Mouse (Mus musculus): ENCODE data around the gene Vldlr.

Vldlr gene

DNA sequence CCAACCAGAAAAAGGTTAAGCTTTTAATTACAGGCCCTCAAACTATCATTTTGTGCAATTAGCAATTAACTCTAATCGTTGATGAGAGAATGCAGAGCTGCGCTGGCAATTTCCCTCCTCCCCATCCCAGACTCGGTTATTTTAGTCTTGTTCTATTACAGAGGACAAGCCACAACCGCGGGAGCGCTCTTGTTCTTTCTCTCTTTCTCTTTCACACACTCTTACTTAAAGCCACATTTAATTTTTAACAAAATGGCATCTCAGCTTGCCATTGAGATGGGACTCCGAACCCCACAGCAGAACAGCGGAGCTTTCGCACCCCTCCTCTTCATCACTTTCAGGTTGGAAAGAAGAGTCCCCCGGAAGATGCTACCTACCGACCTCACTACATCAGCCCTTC lies at the start of gene Vldlr:
TSS of gene Vldlr (plus strand) at position 167 of the 400 bp plus-strand sequence.
- DNase-seq (ENCODE audit: low read depth, low spot score) = no peak

DNA sequence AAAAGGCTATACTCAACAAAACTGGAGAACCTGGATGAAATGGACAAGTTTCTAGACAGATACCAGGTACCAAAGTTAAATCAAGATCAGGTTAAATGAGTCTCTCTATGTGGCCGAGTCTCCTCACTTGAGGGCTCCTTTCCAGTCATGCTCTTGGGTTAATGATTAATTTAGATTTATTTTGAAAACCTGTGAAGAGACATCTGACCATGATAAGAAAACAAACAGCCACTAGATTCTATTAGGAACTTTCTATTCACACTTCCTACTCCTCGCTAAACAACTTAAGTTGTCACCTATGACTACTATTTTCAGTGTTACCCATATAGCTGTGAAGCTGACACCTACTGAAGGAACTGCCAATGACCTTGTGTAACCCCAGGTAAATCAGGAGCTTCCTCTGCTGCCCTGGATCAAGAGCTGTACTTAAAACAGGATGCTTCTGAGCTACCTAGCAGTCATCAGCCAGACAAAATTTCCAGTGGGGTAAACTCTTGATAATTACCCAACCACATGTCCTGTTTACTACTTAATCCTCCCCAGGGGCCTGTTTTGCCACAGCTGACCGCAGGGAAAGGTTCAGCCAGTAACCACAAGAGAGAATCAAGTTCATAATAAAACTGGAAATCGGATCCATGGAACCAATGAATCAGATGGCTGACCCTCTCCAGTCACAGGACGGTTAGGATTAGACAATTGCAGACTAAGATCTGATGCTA lies 48.5 kb upstream of the Vldlr start:
- no peak for DNase-seq (ENCODE audit: low read depth, low spot score)

DNA sequence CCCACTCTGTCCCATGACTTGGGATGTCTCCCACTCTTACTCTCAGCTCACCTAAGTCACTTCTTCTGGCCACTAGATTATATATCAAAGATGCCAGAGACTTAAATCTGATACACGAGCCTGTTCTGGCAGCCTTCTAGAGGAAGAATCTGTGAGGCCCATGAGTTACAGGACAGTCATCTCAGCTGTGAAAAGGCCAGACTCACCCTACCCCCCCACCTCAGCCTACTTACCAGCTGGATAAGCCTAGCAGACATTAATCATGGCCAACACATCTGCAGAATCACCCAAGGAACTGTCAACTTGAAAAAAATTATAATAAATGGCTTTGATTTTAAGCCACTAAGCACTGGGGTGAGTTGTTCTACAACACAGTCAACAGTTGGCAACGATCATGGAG lies 42.4 kb upstream of the Vldlr start:
- DNase-seq (ENCODE audit: low read depth, low spot score) = no peak

DNA sequence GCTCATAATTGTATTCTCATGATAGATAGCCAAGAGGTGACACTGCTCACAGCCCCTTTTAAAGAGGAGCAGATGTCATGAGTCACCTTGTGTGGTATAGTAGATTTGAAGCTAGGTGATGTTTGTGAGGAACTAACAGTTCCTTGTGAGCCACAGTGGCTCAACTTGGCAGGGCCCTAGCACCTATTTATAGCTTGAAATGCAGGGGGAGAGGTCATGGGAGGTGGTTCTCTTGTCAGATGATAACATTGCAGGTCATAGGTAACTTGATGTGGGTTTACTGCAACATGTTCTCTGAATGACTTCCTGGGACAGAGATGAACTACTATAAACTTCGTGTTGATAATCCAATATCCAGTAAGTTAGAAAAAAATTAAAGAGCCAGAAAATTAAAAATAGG lies 40.7 kb upstream of the Vldlr start:
- no peak for DNase-seq (ENCODE audit: low read depth, low spot score)

DNA sequence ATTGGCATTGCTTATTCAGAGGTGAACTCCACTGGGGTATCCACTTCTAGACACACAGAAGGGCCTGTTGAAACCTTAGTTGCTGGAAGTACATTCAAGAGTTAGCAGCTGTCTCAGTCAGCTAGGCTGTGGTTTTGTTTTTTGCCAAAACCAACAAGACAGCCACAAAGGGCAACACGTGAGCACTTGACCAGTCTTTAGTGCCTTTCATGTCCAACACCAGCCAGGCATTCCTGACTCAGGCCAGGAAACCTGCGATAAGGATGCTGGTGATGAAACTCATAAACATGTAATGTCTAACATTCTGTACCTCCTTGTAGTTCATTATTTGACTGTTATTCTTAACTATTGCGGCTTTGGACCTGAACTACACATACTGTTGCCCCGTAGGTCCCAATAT lies 39.7 kb upstream of the Vldlr start:
- no peak for DNase-seq (ENCODE audit: low read depth, low spot score)

DNA sequence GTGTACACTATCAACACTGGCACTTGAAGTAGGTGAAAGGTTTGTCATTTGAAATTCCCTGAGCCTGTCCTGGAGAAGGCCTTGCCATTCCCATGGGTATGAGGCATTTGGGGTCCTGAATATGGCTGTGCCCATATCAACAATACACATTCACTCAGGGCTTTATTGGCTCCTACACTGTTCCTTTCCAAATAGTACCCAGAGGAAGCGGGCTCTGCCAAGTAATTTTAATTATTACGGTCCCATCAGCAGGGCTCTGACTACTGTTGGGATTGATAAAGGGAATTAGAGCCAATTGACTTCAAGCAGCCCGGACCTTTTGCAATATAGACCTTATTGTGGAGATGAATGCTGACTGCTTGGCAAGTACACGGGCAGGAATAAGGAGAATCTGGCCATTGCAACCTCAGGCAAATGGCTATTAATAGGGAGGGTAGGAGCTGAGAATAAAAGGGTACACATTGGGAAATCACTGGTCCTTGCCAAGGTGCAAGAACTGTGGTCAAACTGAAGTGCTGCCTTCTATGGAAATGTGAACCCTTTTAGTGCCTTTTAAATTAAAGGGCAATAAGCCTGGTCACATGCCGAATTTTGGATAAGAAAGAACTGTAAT lies 38.0 kb upstream of the Vldlr start:
- no peak for DNase-seq (ENCODE audit: low read depth, low spot score)

DNA sequence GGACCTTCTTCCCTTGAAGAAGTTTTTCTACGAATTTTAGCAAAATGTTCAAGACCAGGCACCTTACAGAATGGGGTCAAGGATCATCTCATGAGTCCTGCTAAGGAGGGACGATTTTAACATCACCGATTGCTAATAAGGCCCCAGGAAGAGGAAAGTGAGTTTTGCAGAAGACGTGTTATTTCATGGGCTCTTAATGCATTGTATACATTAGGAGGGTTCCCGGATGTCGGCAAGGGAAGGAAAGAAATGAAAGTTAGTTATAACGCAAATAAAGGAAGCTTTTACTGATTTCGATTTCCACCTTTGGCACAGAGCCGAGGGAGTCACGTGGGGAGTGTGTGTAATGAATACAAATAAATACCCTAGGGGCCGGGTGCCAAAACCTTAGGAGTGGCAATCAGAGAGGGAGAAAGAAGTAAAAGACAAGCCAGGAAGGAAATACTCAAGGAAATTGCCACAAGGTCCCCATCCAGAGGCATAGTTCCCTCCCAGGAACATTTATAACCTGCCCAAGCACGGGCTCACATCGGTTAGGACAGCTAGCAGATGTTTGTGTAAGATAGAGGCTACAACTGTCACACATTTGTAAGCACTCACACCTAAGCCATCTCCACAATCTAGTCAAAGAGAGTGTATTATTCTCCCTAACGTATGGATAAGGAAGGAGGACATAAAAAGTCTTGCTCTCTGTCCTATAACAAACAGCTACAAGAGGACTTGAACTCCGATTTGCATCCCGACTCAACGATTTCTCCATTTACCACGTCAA lies 35.7 kb upstream of the Vldlr start:
- no peak for DNase-seq (ENCODE audit: low read depth, low spot score)

DNA sequence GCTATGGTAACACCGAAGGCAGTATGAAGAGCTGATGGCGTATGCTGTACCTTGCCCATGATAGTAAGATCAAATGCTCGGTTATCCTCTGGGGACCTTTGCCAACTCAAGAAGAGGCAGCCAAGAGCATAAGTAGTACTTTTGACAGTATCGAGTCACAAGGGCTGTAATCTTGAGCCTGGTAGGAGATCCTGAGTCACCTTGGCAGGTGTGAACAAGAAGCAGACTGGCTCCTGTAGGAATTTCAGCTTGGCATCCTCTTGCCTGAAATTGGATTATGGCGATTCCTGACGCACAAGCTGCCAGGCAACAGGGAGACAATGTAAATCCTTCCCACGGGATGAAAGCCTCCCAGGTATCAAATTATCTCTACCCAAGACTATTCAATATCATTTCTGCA lies 32.8 kb upstream of the Vldlr start:
- DNase-seq (ENCODE audit: low read depth, low spot score) = no peak

DNA sequence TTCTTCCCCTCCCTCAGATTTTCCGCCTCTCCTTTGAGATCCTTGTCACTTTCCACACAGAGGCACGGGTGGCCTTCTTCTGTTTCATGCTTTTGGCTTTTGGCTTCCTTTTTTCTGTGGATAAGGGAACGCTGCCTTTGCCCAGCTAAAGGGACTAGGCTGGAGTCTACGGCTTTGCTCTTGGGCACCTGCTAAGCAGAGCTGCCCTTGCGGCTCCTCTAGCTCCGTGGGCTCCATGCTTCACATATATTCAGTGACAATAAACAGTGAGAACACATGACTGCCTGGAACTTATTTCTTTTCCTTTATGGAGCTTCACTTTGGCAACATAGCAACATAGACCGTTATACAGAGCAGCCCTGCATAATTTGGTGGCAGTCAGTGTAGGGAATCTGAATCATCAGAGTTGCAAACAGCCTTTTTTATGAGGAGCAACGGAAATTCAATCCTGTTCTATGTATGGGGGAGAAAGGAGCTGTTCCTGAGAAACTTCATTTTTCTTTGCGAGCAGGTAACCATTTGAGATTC lies 12.5 kb upstream of the Vldlr start:
- no peak for DNase-seq (ENCODE audit: low read depth, low spot score)

DNA sequence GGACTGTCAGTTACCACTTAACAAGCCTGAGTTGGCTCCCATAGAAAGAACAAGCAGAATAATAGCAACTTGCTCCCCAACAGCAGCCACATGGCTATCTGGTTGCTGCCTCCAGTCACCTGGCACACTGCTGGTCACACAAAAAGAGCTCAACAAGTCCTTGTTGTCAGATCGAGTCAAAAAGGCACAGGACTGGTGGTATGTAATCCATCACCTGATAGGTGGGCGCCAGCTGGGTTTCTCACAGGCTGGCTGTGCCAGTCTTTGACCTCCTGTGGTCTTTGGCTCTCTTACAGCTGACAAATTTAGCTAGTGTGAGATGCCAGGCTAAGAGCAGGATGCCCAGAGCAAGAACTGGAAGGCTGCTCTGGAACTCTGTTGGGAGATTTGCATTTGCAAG lies 5.3 kb upstream of the Vldlr start:
- DNase-seq (ENCODE audit: low read depth, low spot score) = no peak

DNA sequence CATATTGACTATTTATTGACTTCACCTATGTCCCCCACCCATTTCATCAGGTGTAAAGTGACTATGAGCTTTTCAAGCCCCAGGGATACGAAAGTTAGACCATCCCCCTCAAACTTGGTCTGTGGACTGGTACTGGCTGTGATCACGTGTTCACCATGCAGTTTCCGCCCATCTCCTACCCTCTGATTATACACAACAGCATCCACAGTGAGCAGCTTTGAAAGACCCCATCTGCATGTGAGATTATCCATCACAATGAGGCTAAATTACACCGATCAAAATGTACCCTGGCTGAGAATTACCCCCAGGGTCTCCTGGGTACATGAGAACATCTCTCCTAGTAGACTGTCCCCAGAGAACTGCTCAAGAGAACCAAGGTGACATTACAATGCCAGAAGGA lies 688 bp upstream of the Vldlr start:
- DNase-seq (ENCODE audit: low read depth, low spot score) = no peak

DNA sequence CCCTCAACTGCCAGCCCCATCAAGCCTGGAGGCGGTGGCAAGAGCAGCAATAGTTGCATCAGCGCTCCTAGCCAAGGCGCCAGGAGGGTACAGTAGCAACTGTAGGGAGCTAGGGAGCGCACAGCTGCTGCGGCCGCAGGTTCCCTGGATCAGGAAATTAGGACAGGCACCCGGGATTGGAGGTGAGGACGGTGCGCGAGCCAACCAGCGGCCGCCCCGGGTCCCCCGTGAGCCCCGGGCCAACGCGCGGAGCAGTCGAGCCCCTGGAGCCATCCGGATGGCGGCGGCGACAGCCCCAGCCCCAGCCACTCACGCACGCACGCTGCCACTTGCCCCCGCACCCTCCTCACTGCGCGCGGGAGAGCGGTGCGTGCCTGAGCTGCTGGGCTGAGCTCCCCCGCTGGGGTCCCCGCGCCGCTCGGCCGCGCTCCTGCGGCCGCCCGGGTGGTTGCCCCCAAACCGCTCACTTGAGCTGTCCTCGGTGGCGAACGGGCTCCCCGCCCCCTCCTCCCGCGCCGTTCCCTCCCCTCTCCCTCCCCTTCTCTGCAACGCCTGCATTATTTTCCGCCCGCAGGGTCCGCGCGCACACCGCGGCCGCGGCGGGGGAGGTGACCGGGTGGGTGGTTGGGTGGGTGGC lies 601 bp downstream of the Vldlr start:
- DNase-seq (ENCODE audit: low read depth, low spot score) = peak; percentile 44

DNA sequence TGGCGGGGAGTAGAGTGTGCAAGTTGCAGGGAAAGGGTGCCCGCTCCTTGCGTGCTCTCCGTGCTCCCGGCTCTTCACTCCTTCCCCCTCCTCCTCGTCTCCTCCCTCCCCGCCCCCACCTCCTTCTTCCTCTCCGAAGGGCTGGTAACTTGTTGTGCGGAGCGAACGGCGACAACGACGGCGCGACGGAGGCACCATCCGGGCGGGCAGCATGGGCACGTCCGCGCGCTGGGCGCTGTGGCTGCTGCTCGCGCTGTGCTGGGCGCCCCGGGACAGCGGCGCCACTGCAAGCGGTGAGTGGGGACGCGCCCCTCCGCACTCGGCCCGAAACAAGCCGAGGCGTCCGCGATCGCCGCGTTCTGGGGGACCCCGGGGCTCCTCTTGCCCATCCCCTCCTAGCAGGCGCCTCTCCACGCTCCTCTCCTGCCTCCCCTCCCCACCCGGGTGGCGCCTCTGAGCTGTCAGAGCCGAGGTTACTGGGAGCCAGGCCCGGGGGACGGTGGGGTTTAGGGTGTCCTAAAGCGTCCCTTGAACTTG lies 1.2 kb downstream of the Vldlr start:
- peak; percentile 32 for DNase-seq (ENCODE audit: low read depth, low spot score)

DNA sequence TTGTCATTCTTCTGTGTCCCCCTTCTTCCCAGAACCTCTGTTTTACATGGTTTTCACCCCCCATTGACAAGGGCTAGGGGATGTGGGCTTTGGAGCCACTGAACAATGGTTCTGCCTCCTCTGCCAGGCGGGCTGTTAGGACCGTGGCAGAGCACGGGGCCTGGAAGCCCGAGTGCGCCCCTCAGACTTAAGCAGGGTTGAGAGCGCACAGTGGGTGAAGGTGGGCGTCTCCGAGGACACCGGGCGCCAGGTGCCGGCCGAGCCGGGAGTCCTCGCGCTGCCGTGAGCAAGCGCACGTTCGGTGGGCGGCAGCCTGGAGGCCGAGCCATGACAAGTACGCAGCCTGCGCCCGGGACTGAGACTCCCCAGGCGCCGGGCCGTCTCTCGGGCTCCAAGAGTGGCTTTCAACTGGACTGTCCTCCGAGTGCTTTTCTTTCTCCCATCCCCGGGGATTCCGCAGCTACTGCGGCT lies 1.7 kb downstream of the Vldlr start:
- DNase-seq (ENCODE audit: low read depth, low spot score) = peak; percentile 20

DNA sequence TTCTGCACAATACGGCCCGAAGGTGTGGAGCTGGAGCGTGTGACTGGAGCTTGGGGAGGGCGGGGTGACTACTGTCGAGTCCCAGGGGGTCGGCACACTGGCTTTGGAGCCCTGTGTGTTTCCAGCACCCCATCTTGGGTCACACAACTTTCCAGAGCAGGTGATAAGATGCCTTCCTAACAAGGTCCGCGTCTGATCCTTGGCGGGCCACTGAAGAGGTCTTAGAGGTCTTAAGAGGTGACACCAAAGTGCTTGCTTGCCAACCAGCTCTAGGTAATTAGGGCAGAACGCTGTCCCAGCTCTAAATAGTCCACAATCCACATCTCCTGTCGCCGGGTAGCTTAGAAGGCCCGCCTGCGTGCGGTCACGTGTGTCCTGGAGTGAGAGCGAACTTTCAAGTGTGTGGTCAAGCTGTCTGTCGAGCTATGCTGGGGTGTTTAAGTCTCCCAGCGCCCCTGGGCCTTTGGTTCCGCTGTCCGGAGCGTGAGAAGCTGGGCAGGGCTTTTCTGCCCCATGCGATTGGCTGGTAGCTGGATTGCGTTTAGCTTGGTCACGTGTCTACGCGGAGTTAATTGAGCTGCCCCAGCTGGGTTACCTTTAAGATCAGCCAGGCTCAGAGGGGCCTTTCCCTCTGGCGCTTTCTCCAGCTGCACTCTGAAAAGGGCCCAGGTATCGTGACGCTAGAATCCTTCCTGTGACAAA lies 2.4 kb downstream of the Vldlr start:
- DNase-seq (ENCODE audit: low read depth, low spot score) = peak; percentile 41

DNA sequence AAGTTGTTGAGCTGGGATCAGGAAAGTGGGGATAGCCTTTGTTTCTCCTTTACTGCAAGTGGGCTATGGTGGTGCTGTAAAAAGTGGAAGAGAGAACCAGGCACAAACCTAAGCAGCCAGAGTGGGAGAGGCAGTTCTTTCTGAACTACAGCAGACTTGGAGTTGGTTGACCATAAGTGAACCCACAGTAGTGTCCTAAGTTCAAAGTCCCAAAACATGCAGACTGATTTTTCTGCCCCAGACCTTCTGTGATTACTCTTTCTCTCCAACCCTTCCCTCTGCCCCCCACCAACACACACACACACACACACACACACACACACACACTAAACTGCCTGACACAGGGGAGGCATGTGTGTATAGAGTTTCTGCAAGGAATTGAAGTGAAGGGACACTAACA lies 3.3 kb downstream of the Vldlr start:
- DNase-seq (ENCODE audit: low read depth, low spot score) = no peak

DNA sequence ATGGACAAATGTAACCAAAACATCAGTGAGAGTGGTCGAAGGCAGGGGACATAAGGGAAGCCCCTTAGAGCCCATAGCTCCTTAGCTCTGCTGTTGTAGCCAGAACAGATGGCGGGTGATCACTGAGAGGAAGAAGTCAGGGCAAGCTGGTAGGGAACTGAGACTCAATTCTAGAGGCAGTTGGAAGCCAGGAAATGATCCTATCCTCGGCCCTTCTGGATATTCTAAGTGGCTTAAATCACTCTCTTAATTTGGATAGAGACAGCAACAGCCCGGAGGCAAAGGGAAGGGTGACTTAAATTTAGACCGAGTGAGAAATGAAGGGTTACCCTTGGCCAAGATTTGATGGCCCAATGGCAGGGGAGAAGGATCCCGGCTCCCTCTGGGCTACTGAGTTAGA lies 6.8 kb downstream of the Vldlr start:
- DNase-seq (ENCODE audit: low read depth, low spot score) = no peak

DNA sequence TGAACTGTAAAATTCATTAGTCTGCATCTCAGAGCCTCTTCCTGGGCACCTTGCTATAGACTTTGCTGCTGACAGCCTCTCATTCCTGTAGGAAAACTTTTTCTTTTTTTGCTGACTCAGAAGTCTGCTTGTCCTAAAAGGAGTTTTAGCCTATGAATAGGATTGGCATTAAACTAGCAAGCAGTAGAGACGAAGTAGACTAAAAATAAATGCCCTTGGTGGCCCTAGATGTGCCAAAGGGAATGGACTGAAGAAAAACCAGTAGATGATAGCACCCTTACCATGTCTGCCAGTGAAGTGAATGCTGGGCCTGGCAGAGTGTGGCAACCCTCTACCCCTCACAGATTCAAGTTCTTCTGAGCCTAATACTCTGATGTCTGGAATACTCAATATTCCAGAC lies 8.1 kb downstream of the Vldlr start:
- DNase-seq (ENCODE audit: low read depth, low spot score) = no peak

DNA sequence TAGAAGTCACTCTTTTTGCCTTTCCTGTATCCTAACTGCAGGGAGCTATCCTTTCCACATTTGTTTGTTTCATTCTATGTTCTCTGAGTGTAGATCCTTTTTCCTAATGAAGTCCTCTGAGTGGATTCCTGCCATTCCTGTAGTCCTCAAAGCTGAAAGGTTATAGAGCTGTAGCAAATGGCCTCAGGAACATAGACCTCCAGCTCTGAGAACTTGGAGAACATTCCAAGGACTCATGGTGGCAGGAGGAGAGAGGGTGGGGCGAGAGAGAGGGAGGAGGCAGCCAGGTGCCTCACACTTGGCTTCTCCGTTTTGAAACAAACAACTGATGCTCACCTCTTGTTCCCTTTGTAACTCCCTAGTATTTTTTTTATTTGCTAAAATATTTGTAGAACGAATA lies 10.3 kb downstream of the Vldlr start:
- no peak for DNase-seq (ENCODE audit: low read depth, low spot score)

DNA sequence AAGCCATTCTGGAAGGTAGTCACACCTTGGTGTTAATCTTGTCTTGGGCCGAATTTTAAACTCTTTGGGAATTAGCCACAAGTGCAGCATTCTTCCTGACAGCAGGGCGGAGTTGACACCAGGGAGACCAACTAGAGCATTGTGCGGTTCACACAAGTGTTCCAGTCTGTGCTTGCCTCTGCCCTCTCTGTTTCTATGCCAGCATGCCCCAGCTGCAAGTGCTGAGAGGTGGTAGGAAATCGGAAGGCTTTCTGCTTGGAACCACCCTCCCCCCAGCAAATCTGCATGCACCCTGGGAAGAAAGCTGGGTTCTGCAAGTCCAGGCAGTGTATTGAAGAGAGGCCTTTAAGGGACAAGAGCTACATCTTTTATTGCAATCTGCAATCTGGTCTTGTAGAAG lies 10.8 kb downstream of the Vldlr start:
- DNase-seq (ENCODE audit: low read depth, low spot score) = no peak

DNA sequence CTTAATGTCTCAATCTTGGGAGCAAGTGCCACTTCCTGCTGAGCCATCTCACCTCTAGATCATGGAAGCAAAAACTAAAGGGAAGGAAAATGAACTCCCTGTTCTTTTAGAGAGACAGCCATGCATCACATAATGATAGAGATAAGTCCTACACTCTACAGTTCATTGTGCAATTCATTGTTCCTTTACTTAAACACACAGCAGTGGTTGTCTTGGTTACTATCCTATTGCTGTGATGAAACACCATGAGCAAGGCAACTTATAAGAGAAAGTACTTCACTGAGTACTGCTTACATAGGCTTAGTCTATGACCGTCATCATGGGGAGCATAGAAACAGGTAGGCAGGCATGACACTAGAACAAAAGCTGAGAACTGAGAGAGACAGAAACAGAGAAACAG lies 12.0 kb downstream of the Vldlr start:
- DNase-seq (ENCODE audit: low read depth, low spot score) = no peak
